Mouse (Mus musculus) heart, adult 2 months (tissue): ENCODE measurements around the gene Fads3.

Experiments
- CTCF ChIP-seq: fragments of 200-600 bp; IDR thresholded peaks from 2 replicates; pipeline ENCODE4 v1.8.1; 2022; ENCODE audit warnings: antibody characterized with exemption, mild to moderate bottlenecking, moderate library complexity
- POLR2A ChIP-seq: fragments of 200-500 bp; IDR thresholded peaks from 2 replicates; pipeline ENCODE4 v1.6.1; 2011; ENCODE audit warnings: mild to moderate bottlenecking, low read depth, low read length, control low read depth; ENCODE audit not compliant: insufficient read depth

DNA sequence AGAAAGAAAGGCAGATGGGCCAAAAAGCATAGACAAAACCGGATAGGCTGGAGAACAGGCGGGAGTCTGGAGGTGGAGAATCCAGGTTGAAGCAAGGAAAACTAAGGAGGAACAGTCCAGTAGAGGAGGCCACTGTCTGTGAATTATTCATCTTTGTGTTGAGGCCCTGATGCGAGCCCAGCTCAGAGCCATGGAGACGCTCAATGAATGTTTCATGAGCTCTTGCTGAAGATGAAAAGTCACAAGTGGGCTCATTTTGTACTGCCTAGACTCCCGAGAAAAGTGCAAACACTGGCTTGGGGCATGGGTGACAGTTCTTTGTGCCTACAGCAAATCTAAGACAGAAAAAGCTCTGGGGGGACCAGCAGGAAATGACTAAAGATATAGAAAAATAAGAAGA lies 56.5 kb downstream of the Fads3 start:
- TF ChIP-seq CTCF (no peak), POLR2A (no peak)
